Mouse (Mus musculus): ENCODE results near the gene Spink2. TPM values are rescaled to one million over a fixed set of nuclear protein-coding genes. Genes with fewer than 3 reads are reported as not detected.

Spink2 gene
- polyA plus RNA-seq (2015; fragmentation: Nextera tagmentation; extraction: Ambion mirVana) = 0.72 and 0.91 TPM in 2 replicates

- no peaks in the 10 kb centered on the region for H3K9me3 ChIP-seq
- H3K4me2 ChIP-seq = peak within 1 kb of the TSS; percentile 71
- 8% methylated on average over 18 of the region's 18 CpGs for WGBS
- peaks cover 7% of the 10 kb centered on the region; the same call in 1 of the 2 replicates for H3K4me1 ChIP-seq
- H3K9ac ChIP-seq = no peak within 1 kb of the TSS
- no peak within 1 kb of the TSS for H3K27ac ChIP-seq
- peak within 1 kb of the TSS; percentile 36 for H3K4me3 ChIP-seq
- no peaks in the 10 kb centered on the region for H3K36me3 ChIP-seq
- H3K27me3 ChIP-seq = no peaks in the 10 kb centered on the region
- no peak for ATAC-seq (ENCODE audit: insufficient number of reproducible peaks, insufficient read depth, low FRiP score, low TSS enrichment, low read depth)
These were observed at the start of gene Spink2 for GRCm38 (mm10) chr5:77211236-77211635. Gene Spink2 (minus strand): TSS chr5:77211471.

- no peaks in the 10 kb centered on the region for H3K9me3 ChIP-seq
These were observed 48.9 kb upstream of the Spink2 start for GRCm38 (mm10) chr5:77260141-77260540.

GRCm38 (mm10) chr5:77259315-77259714 is 48.0 kb upstream of the Spink2 start:
- no peaks in the 10 kb centered on the region for H3K9me3 ChIP-seq
- ATAC-seq (ENCODE audit: insufficient number of reproducible peaks, insufficient read depth, low FRiP score, low TSS enrichment, low read depth) = no peak
- H3K27ac ChIP-seq = no peak overlapping the region
- H3K4me2 ChIP-seq = no peak overlapping the region
- no peak overlapping the region for H3K9ac ChIP-seq
- H3K4me3 ChIP-seq = no peak overlapping the region
- no peaks in the 10 kb centered on the region for H3K27me3 ChIP-seq
- H3K4me1 ChIP-seq = no peaks in the 10 kb centered on the region
- no peaks in the 10 kb centered on the region for H3K36me3 ChIP-seq

More at GRCm38 (mm10) chr5:77260141-77260540, 48.9 kb upstream of the Spink2 start:
- Histone ChIP-seq H3K4me3 (no peak overlapping the region), H3K4me1 (no peaks in the 10 kb centered on the region; the same call in 1 of the 2 replicates), H3K9ac (no peak overlapping the region), H3K27ac (no peak overlapping the region), H3K27me3 (no peaks in the 10 kb centered on the region), H3K36me3 (no peaks in the 10 kb centered on the region), H3K4me2 (no peak overlapping the region)
- WGBS = 42% methylated on average over 6 of the region's 6 CpGs
- no peak for ATAC-seq (ENCODE audit: insufficient number of reproducible peaks, insufficient read depth, low FRiP score, low TSS enrichment, low read depth)

- no peak for ATAC-seq (ENCODE audit: insufficient number of reproducible peaks, insufficient read depth, low FRiP score, low TSS enrichment, low read depth)
- H3K4me1 ChIP-seq = no peaks in the 10 kb centered on the region
- H3K27ac ChIP-seq = no peak overlapping the region
- H3K36me3 ChIP-seq = no peaks in the 10 kb centered on the region
- no peaks in the 10 kb centered on the region for H3K27me3 ChIP-seq
- H3K4me3 ChIP-seq = no peak overlapping the region
- 74% methylated on average over 3 of the region's 3 CpGs for WGBS
- no peaks in the 10 kb centered on the region for H3K9me3 ChIP-seq
- H3K4me2 ChIP-seq = no peak overlapping the region
- no peak overlapping the region for H3K9ac ChIP-seq
These were observed 46.3 kb upstream of the Spink2 start for GRCm38 (mm10) chr5:77257603-77258002.

- Histone ChIP-seq H3K4me3 (no peak overlapping the region), H3K9me3 (no peaks in the 10 kb centered on the region), H3K4me1 (no peaks in the 10 kb centered on the region), H3K27me3 (no peaks in the 10 kb centered on the region), H3K4me2 (no peak overlapping the region), H3K36me3 (no peaks in the 10 kb centered on the region), H3K9ac (no peak overlapping the region), H3K27ac (no peak overlapping the region)
- 60% methylated on average over 3 of the region's 3 CpGs for WGBS
- ATAC-seq (ENCODE audit: insufficient number of reproducible peaks, insufficient read depth, low FRiP score, low TSS enrichment, low read depth) = no peak
These were observed 43.1 kb upstream of the Spink2 start for GRCm38 (mm10) chr5:77254402-77254801.

- Histone ChIP-seq H3K9me3 (no peaks in the 10 kb centered on the region), H3K9ac (no peak overlapping the region), H3K27ac (no peak overlapping the region), H3K4me1 (no peaks in the 10 kb centered on the region), H3K36me3 (no peaks in the 10 kb centered on the region), H3K4me3 (no peak overlapping the region), H3K27me3 (no peaks in the 10 kb centered on the region), H3K4me2 (no peak overlapping the region)
- WGBS = 72% methylated on average over 1 of the region's 1 CpGs
- no peak for ATAC-seq (ENCODE audit: insufficient number of reproducible peaks, insufficient read depth, low FRiP score, low TSS enrichment, low read depth)
These were observed 41.9 kb upstream of the Spink2 start for GRCm38 (mm10) chr5:77253154-77253553.

- Histone ChIP-seq H3K27ac (no peak overlapping the region), H3K4me2 (peak overlapping the region; percentile 7; the same call in 1 of the 2 replicates), H3K9ac (no peak overlapping the region), H3K4me1 (no peaks in the 10 kb centered on the region), H3K9me3 (no peaks in the 10 kb centered on the region), H3K4me3 (no peak overlapping the region), H3K27me3 (no peaks in the 10 kb centered on the region), H3K36me3 (no peaks in the 10 kb centered on the region)
- no peak for ATAC-seq (ENCODE audit: insufficient number of reproducible peaks, insufficient read depth, low FRiP score, low TSS enrichment, low read depth)
- WGBS = 62% methylated on average over 8 of the region's 8 CpGs
These were observed 41.0 kb upstream of the Spink2 start for GRCm38 (mm10) chr5:77252115-77252827.

GRCm38 (mm10) chr5:77251656-77252055 is 40.4 kb upstream of the Spink2 start:
- no peak for ATAC-seq (ENCODE audit: insufficient number of reproducible peaks, insufficient read depth, low FRiP score, low TSS enrichment, low read depth)
- 40% methylated on average over 5 of the region's 5 CpGs for WGBS

GRCm38 (mm10) chr5:77250083-77250482 is 38.8 kb upstream of the Spink2 start:
- no peaks in the 10 kb centered on the region for H3K27me3 ChIP-seq
- H3K4me2 ChIP-seq = no peak overlapping the region
- no peaks in the 10 kb centered on the region for H3K9me3 ChIP-seq
- WGBS = 69% methylated on average over 9 of the region's 9 CpGs
- H3K9ac ChIP-seq = no peak overlapping the region
- H3K27ac ChIP-seq = no peak overlapping the region
- no peak overlapping the region for H3K4me3 ChIP-seq
- no peaks in the 10 kb centered on the region for H3K36me3 ChIP-seq
- no peak for ATAC-seq (ENCODE audit: insufficient number of reproducible peaks, insufficient read depth, low FRiP score, low TSS enrichment, low read depth)
- peaks cover 12% of the 10 kb centered on the region for H3K4me1 ChIP-seq

More at GRCm38 (mm10) chr5:77251656-77252055, 40.4 kb upstream of the Spink2 start:
- Histone ChIP-seq H3K9ac (no peak overlapping the region), H3K4me3 (no peak overlapping the region), H3K27ac (no peak overlapping the region), H3K4me2 (no peak overlapping the region), H3K27me3 (no peaks in the 10 kb centered on the region), H3K4me1 (no peaks in the 10 kb centered on the region), H3K9me3 (no peaks in the 10 kb centered on the region), H3K36me3 (no peaks in the 10 kb centered on the region)

- Histone ChIP-seq H3K27me3 (no peaks in the 10 kb centered on the region), H3K9me3 (no peaks in the 10 kb centered on the region), H3K4me3 (peak overlapping the region; percentile 28), H3K9ac (peak overlapping the region; percentile 27; the same call in 1 of the 2 replicates), H3K27ac (peak overlapping the region; percentile 86), H3K4me2 (peak overlapping the region; percentile 56), H3K36me3 (no peaks in the 10 kb centered on the region), H3K4me1 (peaks cover 22% of the 10 kb centered on the region)
- WGBS = 18% methylated on average over 26 of the region's 26 CpGs
- peak; percentile 58 for ATAC-seq (ENCODE audit: insufficient number of reproducible peaks, insufficient read depth, low FRiP score, low TSS enrichment, low read depth)
These were observed 34.8 kb upstream of the Spink2 start for GRCm38 (mm10) chr5:77245787-77246671.

- Histone ChIP-seq H3K27me3 (no peaks in the 10 kb centered on the region), H3K4me2 (peak overlapping the region; percentile 56), H3K4me1 (peaks cover 22% of the 10 kb centered on the region), H3K36me3 (no peaks in the 10 kb centered on the region), H3K9me3 (no peaks in the 10 kb centered on the region), H3K9ac (peak overlapping the region; percentile 27; the same call in 1 of the 2 replicates), H3K27ac (peak overlapping the region; percentile 86), H3K4me3 (peak overlapping the region; percentile 28)
- WGBS = 34% methylated on average over 7 of the region's 7 CpGs
- no peak for ATAC-seq (ENCODE audit: insufficient number of reproducible peaks, insufficient read depth, low FRiP score, low TSS enrichment, low read depth)
These were observed 34.2 kb upstream of the Spink2 start for GRCm38 (mm10) chr5:77245463-77245786.

All from embryonic facial prominence, embryonic 13.5 days (tissue).